Mouse (Mus musculus): ENCODE data around the gene Ccrl2.

DNA sequence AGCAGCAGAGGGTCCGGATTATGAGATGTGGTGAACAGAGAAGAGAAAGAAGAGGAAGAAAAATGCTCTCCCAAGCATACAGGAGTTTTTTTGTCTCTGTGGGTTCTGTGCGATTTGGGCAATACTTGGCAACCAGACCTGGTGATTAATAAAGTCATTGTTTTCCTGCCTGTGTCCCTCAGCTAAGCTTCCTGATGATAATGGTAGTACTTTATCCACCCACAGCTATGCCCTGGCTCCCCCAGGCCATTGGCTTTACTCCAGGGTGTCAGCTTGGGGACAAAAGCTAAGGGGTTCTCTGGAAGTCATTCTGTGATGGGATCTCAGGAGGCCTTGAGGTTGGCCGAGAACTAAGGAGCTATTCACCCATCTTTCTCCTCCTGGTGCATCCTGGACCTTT, 45.3 kb downstream of the Ccrl2 start:
- no peak for TF ChIP-seq HCFC1 (IDR thresholded peaks at IDR 0.05; ENCODE audit: borderline replicate concordance, insufficient read depth, low read length)
- TF ChIP-seq ZC3H11A (IDR thresholded peaks at IDR 0.05; ENCODE audit: borderline replicate concordance, low read depth, low read length), result no peak

Measured in ES-E14 (cell line).